Comparison of ENCODE assay signal across 32 mouse cellular contexts in the genomic region with DNA sequence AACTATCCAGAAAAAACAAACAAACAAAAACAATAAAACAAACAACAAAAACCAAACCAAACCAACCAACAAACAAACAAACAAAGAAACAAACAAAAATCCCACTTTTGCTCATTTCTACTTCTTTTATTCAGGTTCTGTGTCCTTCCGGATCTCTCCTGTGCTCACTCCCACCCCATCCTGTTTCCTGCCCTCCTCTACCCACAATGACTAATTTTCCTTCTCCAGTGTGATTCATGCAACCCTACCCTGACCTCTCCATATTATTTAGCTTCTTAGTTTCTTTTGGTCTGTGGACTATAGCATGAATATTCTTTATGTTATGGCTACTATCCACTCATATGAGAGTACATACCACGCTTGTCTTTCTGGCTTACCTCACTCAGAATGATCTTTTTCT.
"Had no signal": no experiment of that assay in that cellular context is flagged by ENCODE, and none has a peak within 500 bp of the region (broad histone marks: within the 10 kb centered on the region; RNA-seq: fewer than 3 reads in every experiment).

No protein-coding gene starts in this region.

- ATAC-seq: hindbrain, embryonic 16.5 days; hindbrain, postnatal 0 days; inflammation-experienced regulatory T-cells, adult 6 months; intestine, embryonic 15.5 days; intestine, embryonic 16.5 days; intestine, postnatal 0 days had no signal

- H3K4me2 ChIP-seq: heart, embryonic 13.5 days; heart, embryonic 15.5 days; hindbrain, embryonic 12.5 days; hindbrain, embryonic 13.5 days; hindbrain, embryonic 14.5 days; hindbrain, embryonic 15.5 days; intestine, embryonic 15.5 days; kidney, embryonic 15.5 days had no signal

- H3K36me3 ChIP-seq: heart, embryonic 13.5 days; heart, embryonic 15.5 days; hindbrain, embryonic 10.5 days; hindbrain, embryonic 12.5 days; hindbrain, embryonic 13.5 days; hindbrain, embryonic 15.5 days; intestine, embryonic 15.5 days; kidney, embryonic 15.5 days had no signal

- DNase-seq: heart, postnatal 10 days; heart, postnatal 14 days; heart, postnatal 36 days; heart, postnatal 4 days; kidney, adult 11 months; kidney, adult 18-20 months; kidney, adult 2 months; kidney, adult 8-10 months; kidney, adult 9 months; kidney, postnatal 10 days; kidney, postnatal 14 days; kidney, postnatal 25 days; kidney, postnatal 36 days; kidney, postnatal 4 days; layer of hippocampus, adult 9-11 months; layer of hippocampus, postnatal 36 days had no signal

- H3K27me3 ChIP-seq: heart, embryonic 13.5 days; heart, embryonic 15.5 days; hindbrain, embryonic 12.5 days; hindbrain, embryonic 13.5 days; hindbrain, embryonic 15.5 days; intestine, embryonic 15.5 days; kidney, embryonic 15.5 days had no signal

- H3K9ac ChIP-seq: heart, embryonic 13.5 days; heart, embryonic 15.5 days; hindbrain, embryonic 12.5 days; hindbrain, embryonic 13.5 days; hindbrain, embryonic 14.5 days; hindbrain, embryonic 15.5 days; intestine, embryonic 15.5 days; kidney, embryonic 15.5 days had no signal

- H3K27ac ChIP-seq: heart, embryonic 13.5 days; heart, embryonic 15.5 days; hindbrain, embryonic 10.5 days; hindbrain, embryonic 12.5 days; hindbrain, embryonic 13.5 days; hindbrain, embryonic 14.5 days; hindbrain, embryonic 15.5 days; hindbrain, postnatal 0 days; intestine, embryonic 15.5 days; kidney, embryonic 15.5 days; kidney, postnatal 0 days; left cerebral cortex, adult 2 months had no signal

- H3K4me1 ChIP-seq: heart, embryonic 13.5 days; heart, embryonic 15.5 days; hindbrain, embryonic 10.5 days; hindbrain, embryonic 12.5 days; hindbrain, embryonic 13.5 days; hindbrain, embryonic 15.5 days; intestine, embryonic 15.5 days; kidney, embryonic 15.5 days had no signal

- H3K4me3 ChIP-seq: heart, embryonic 13.5 days; heart, embryonic 15.5 days; hindbrain, embryonic 10.5 days; hindbrain, embryonic 12.5 days; hindbrain, embryonic 13.5 days; hindbrain, embryonic 15.5 days; intestine, embryonic 15.5 days; kidney, embryonic 15.5 days; left cerebral cortex, adult 2 months had no signal

- H3K9me3 ChIP-seq: heart, embryonic 13.5 days; heart, embryonic 15.5 days; hindbrain, embryonic 10.5 days; hindbrain, embryonic 12.5 days; hindbrain, embryonic 13.5 days; hindbrain, embryonic 15.5 days; intestine, embryonic 15.5 days; kidney, embryonic 15.5 days had no signal
